Mouse (Mus musculus) layer of hippocampus, adult 2 months (tissue): Measurements from ENCODE around the gene Brms1. TPM values are rescaled to one million over a fixed set of nuclear protein-coding genes. Genes with fewer than 3 reads are reported as not detected.
"Not testable (repeated sequence)": the region's sequence is repeated elsewhere in the genome, so short reads cannot be mapped to it uniquely, and the experiment has no call there.

Source experiments
- DNase-seq, 2 experiments: peaks; one replicate each; pipeline ENCODE4 v3.0.0; 2022; ENCODE audit warnings: low spot score in 2 of 2
- H3K27ac ChIP-seq: fragments of 200-600 bp; 2 replicates; pipeline ENCODE4 v1.8.1; 2022
- H3K4me3 ChIP-seq: fragments of 200-600 bp; 2 replicates; pipeline ENCODE4 v1.8.1; 2022; ENCODE audit warnings: mild to moderate bottlenecking
- CTCF ChIP-seq: fragments of 200-600 bp; conservative IDR thresholded peaks from 2 replicates; pipeline ENCODE4 v1.8.1; 2022; ENCODE audit warnings: antibody characterized with exemption, mild to moderate bottlenecking, moderate library complexity
- total RNA-seq, 2 experiments: library from RNA; stranded (reverse); gene quantifications; 2 replicates each; pipeline ENCODE4 v1.2.3; 2021

Brms1 gene
- total RNA-seq, 2 experiments from 2014 or later, result 21.4 to 25.3 TPM

DNA sequence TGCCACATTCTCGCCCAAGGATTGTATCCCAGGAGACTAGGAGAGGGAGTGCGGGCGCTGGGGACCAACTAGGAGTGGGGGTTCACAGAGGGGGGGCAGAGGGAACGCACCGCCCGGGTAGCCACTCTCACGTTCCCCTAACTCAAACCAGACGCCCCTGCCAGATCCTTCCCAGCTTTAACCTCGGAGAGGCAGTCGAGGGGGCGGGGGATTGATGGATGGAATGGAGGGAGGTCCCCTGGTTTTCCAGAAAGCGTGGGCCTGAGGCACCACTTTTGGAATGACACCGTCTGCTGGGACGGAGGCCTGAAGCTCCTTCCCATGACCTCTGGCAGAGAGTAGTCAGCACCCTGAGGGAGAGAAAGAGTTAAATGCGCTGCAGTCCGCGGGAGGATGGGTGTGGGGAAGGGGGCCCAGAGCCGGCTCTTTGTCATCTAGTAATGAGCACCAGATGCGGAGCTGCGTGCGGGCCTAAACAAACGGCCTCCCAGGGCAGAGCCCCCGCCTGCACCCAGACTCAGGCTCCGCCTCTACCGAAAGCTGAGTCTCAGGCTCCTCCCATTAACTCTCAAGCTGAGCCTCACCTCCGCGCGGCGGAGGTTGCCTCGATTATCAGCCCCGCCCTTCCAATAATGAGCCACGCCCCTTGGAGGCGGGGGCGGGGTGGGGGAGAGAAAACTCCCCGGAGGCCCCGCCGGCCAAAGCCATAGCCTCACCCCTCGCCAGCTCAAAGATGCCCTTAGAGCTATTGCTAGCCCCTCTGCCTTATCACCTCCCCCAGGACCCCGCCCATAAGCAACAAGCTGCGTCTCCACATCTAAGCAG, 30.6 kb downstream of the Brms1 start:
- Histone ChIP-seq H3K27ac (peak overlapping the region; percentile 57), H3K4me3 (peak overlapping the region; percentile 55)
- TF ChIP-seq CTCF, result no peak
- DNase-seq, result no peak

DNA sequence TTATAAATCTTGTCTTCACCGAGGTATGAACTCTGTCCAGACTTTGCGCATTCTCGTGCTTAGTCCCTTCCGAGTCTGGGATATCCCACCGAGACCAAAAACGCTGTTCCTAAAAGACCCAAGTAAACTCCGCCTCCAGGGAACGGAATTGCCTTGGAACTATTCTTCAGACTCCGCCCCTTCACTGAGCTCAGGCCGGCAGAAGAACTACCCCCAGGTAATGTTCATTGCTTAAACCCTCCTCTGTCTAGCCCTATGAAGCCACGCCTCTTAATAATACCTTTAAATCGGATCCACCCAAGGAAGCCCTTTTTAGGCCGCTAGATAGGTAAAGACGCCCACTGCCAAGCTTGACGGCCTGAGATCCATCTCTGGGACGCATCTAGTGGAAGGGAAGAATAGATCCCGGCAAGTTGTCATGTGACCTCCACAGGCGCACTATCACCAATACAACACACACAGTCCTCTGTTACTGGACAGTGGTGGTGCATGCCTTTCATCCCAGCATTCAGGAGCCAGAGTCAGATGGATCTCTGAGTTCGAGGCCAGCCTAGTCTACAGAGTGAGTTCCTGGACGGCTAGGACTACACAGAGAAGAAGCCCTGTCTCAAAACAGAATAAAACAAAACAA, 31.4 kb downstream of the Brms1 start:
- Histone ChIP-seq H3K27ac (no peak overlapping the region), H3K4me3 (peak overlapping the region; percentile 55)
- no peak for DNase-seq
- TF ChIP-seq CTCF, result no peak

DNA sequence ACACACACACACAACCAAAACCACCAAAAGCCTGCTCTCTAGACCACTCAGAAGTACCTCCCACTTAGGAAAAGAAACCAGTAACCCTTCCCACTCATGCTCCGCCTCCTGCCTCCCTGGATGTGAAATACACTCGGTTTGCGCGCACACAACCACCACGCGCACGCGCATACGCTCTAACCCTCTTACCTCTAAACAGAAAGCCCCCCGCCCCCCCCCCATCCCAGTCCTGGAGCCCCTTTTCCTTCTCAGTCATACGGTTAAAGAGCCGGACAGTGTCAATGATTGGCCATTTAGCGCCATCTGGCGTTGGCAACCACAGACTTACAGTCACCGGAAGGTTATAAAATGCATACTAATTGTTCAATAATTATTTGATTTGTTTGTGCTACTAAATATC, 31.9 kb downstream of the Brms1 start:
- DNase-seq, result no peak
- peak; percentile 73 for TF ChIP-seq CTCF

DNA sequence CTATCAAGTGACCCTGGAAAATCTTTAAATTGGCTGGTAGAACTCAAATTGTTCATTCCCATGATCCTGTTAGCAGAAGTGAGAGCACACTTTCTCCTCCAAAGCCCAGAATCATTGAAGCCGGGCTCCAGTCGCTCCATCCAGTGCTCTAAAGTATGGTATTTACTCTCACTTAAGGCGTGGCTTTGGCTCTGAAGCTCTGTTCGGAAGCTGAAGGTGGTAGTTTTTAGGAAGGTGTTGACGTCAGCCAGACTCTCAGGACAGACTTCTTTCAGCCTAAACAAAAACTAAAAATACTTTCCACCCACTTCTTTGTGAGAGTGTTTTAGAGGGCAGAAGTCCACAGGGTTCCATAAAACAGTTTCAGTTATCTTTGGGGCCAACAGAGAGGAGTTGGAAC, 32.4 kb downstream of the Brms1 start:
- no peak for TF ChIP-seq CTCF
- no peak for DNase-seq
- no peak overlapping the region for H3K4me3 ChIP-seq
- H3K27ac ChIP-seq, result no peak overlapping the region

More for the DNA sequence above, 31.9 kb downstream of the Brms1 start:
- Histone ChIP-seq H3K27ac (no peak overlapping the region), H3K4me3 (peak overlapping the region; percentile 8; the same call in 1 of the 2 replicates)

DNA sequence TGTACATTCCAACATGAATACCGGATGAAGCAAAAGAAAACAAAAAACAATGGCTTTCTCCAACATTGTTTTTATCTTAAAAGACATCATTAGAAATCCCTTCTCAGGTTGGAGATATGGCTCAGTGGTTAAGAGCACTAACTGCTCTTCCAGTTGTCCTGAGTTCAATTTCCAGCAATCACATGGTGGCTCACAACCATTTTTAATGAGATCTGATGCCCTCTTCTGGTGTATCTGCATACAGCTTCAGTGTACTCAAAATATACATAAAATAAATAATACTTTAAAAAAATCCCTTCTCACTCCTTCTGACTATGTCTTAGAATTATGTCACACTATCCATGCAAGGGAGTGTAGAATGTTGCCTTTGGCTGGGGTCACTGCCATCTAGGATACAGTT, 38.1 kb downstream of the Brms1 start:
- Histone ChIP-seq H3K27ac (no peak overlapping the region), H3K4me3 (no peak overlapping the region)
- TF ChIP-seq CTCF, result peak; percentile 71
- no peak for DNase-seq

DNA sequence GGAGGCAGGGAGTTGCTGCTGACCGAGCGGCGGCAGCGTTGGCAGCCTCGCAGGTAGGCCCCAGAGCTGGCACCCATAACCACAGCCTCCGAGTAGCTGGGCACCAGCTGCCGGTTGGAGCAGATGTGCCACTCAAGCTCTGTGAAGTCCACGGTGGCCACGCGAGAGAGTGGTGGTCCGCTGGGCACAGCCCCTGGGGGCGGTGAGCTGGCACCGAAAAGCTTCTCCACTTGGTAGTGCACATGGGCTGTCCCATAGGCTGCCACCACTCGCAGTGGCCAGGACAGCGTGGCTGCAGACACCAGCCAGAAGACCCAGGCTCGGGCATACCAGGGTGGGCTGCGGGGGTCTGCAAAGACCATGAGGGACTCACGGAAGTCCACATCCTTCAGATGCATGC, 40.9 kb downstream of the Brms1 start:
- peak overlapping the region; percentile 13; the same call in 1 of the 2 replicates for H3K4me3 ChIP-seq
- TF ChIP-seq CTCF, result no peak

DNA sequence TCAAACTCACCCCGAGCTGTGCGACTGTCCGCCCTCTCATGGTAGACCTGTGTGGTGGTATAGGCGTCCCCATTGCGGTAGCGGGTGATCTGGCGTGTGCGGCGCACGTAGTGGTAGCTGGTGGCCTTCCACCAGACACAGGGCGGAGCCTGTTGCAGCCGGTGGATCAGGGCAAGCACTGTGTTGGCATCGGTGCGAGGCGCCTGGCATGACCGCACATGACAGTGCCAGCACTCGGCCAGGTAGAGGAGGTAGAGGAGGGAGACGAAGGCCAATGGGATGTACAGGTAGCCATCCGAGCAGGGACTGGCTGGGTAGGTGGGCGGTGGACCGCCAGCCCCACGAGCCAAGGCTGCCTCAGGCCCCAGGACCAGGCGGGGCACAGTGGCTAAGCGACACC, 41.4 kb downstream of the Brms1 start:
- DNase-seq, result no peak
- no peak for TF ChIP-seq CTCF
- Histone ChIP-seq H3K4me3 (peak overlapping the region; percentile 18; the same call in 1 of the 2 replicates), H3K27ac (peak overlapping the region; percentile 62; the same call in 1 of the 2 replicates)

More for the DNA sequence above, 40.9 kb downstream of the Brms1 start:
- peak overlapping the region; percentile 62; the same call in 1 of the 2 replicates for H3K27ac ChIP-seq
- no peak for DNase-seq

DNA sequence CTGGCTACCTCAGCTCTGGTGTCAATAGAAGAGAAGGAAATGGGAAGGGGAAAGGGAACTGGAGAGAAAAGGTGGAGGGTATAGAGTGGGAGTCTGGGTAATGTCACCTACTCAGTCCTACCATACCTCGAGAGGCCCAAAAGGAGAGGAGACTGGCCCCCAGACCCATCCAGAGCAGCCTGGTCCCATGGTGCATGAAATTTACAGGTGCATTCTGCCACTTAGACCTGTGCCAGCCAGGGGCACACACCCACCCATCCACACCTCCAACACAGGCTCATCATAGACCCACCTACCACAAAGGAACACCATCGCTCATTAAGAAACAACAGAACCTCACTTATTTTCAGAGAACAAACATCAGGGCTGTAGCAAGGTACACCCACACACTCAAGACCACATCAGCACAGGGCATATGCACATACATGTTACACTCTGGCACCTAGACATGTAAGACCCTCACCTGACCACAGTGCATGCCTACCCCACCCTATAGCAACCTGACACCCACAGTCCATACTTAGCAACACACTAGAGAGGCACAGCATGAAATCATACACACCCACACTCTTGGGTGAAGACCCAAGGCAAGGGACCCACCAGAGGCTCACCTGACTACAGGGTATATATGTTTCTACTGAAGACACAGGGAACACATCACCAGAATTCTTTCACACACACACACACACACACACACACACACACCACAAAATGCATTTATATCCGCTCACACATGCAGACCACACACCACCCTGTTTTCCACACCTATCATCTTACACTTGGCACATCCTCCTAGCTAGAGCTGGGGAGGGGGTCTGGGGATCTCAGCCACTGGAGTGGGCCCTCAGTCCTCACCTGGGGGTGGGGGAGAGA, 43.0 kb downstream of the Brms1 start:
- TF ChIP-seq CTCF, result no peak
- peak overlapping the region; percentile 89 for H3K4me3 ChIP-seq
- no peak for DNase-seq
- peak overlapping the region; percentile 99 for H3K27ac ChIP-seq

DNA sequence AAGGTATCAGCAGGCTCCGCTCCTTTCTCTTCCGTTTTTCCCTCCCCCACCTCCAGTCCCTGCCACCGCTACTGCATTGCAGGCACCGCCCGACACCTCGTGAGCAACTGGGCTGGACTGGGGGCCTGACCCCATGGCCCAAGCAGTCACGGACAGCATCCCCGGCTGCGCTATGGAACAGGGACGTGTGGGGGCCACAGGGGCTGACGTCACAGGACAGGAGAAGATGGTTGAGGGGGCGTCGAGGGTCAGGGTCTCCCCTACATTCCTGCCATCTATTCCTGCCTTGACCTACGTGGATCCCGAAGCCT, 43.6 kb downstream of the Brms1 start:
- DNase-seq, result no peak
- peak overlapping the region; percentile 99 for H3K27ac ChIP-seq
- TF ChIP-seq CTCF, result no peak

DNA sequence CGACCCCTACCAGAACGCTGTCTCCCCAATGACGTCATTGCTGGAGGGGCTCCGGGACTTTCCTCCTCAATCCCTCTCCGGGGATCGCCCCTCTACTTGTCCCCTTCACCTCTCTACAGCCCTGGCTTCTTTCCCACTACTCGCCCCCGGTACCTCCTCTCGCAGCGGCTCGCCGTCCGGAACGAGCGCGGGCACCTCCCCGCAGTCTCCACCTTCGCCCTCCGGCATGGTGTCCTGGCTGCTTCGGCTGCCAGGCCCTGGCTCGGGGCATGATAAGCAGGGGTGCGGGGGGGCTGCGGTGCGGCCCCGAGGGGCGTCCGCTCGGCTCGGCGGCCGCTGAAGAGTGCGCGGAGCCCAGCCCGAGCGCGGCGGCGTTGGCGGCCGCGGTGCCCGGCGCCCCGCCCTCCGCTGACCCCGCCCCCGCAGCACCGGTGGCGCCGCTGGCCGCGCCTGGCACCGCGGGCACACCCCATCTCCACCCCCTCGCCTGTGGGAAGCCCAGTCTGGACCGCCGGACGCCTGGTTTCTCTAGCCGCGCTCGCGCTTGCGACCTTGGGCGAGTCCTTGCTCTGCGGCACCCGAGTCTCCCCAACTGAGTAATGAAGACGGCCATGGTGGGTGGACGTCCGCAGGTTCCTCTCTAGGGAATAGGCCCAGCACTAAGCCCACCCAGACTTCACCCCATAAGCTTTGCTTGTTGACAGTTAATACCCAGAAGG, 44.1 kb downstream of the Brms1 start, which contains the start of gene Tmem151a:
Tmem151a (minus strand) TSS at position 387 of the 719 bp plus-strand sequence.
- DNase-seq, result no peak
- peak within 1 kb of the TSS; percentile 89 for H3K4me3 ChIP-seq
- TF ChIP-seq CTCF, result no peak
- H3K27ac ChIP-seq, result peak within 1 kb of the TSS; percentile 99

More for the DNA sequence above, 43.6 kb downstream of the Brms1 start:
- peak overlapping the region; percentile 89 for H3K4me3 ChIP-seq

DNA sequence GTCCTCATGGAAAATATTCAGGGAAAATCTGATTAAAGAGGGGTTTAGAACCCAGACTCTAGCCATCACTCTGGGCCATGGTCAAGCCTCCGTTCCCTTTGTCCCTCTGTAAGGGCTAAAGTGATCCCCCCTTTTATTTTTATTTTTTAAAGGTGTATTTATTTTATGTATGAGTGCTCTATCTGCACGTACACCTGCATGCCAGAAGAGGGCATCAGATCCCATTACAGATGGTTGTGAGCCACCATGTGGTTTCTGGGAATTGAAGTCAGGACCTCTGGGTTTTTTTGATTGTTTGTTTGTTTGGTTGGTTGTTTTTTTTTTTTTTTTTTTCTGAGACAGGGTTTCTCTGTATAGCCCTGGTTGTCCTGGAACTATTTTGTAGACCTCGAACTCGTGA, 45.4 kb downstream of the Brms1 start:
- peak overlapping the region; percentile 99 for H3K27ac ChIP-seq
- not testable (repeated sequence) for DNase-seq, H3K4me3 ChIP-seq
- TF ChIP-seq CTCF, result peak; percentile 74
